Mouse (Mus musculus): ENCODE data around the gene Eef2.

Gene Eef2

GRCm38 (mm10) chr10:81176466-81177271 lies at the start of gene Eef2:
Eef2 (plus strand) TSS chr10:81176631.
- DNase-seq = peak; percentile 98

- DNase-seq = peak; percentile 76
These were observed 42.2 kb upstream of the Eef2 start for GRCm38 (mm10) chr10:81134181-81134587.

GRCm38 (mm10) chr10:81134966-81135681 lies 41.3 kb upstream of the Eef2 start, which contains the start of gene Zbtb7a:
Zbtb7a (plus strand) TSS chr10:81135220.
- no peak for DNase-seq

- DNase-seq = peak; percentile 76
These were observed 40.4 kb upstream of the Eef2 start for GRCm38 (mm10) chr10:81135831-81136705.

GRCm38 (mm10) chr10:81136706-81137231 lies 39.7 kb upstream of the Eef2 start:
- DNase-seq = no peak

GRCm38 (mm10) chr10:81137252-81138130 lies 38.9 kb upstream of the Eef2 start:
- peak; percentile 99 for DNase-seq

- peak; percentile 69 for DNase-seq
These were observed 38.2 kb upstream of the Eef2 start for GRCm38 (mm10) chr10:81138131-81138782.

GRCm38 (mm10) chr10:81138821-81139528 lies 37.5 kb upstream of the Eef2 start:
- DNase-seq = no peak

GRCm38 (mm10) chr10:81139529-81139846 lies 36.9 kb upstream of the Eef2 start:
- DNase-seq = no peak

GRCm38 (mm10) chr10:81140005-81140404 lies 36.4 kb upstream of the Eef2 start:
- DNase-seq = no peak

GRCm38 (mm10) chr10:81140717-81141454 lies 35.5 kb upstream of the Eef2 start:
- DNase-seq = no peak

GRCm38 (mm10) chr10:81141455-81142210 lies 34.8 kb upstream of the Eef2 start:
- DNase-seq = no peak

- DNase-seq = no peak
These were observed 33.9 kb upstream of the Eef2 start for GRCm38 (mm10) chr10:81142551-81142981.

- no peak for DNase-seq
These were observed 33.2 kb upstream of the Eef2 start for GRCm38 (mm10) chr10:81143157-81143633.

- DNase-seq = no peak
These were observed 32.5 kb upstream of the Eef2 start for GRCm38 (mm10) chr10:81143845-81144437.

- DNase-seq = no peak
These were observed 31.8 kb upstream of the Eef2 start for GRCm38 (mm10) chr10:81144667-81145066.

GRCm38 (mm10) chr10:81145307-81145706 lies 31.1 kb upstream of the Eef2 start:
- DNase-seq = no peak

- DNase-seq = no peak
These were observed 30.7 kb upstream of the Eef2 start for GRCm38 (mm10) chr10:81145778-81146177.

- no peak for DNase-seq
These were observed 30.1 kb upstream of the Eef2 start for GRCm38 (mm10) chr10:81146296-81146695.

Data from layer of hippocampus, adult 9-11 months (tissue).